Mouse (Mus musculus) cortical plate, adult 2 months (tissue): ENCODE results near the gene Zfp457.

ENCODE experiments used
- CTCF ChIP-seq: fragments of 200-500 bp; IDR thresholded peaks from 2 replicates; pipeline ENCODE4 v1.5.1; 2011; ENCODE audit warnings: mild to moderate bottlenecking, control low read depth, low read length; ENCODE audit not compliant: insufficient read depth; ENCODE audit errors: extremely low read depth
- POLR2A ChIP-seq: fragments of 200-500 bp; IDR thresholded peaks from 2 replicates; pipeline ENCODE4 v1.6.1; 2011; ENCODE audit warnings: mild to moderate bottlenecking, low read length, control low read depth; ENCODE audit not compliant: insufficient read depth; ENCODE audit errors: extremely low read depth

DNA sequence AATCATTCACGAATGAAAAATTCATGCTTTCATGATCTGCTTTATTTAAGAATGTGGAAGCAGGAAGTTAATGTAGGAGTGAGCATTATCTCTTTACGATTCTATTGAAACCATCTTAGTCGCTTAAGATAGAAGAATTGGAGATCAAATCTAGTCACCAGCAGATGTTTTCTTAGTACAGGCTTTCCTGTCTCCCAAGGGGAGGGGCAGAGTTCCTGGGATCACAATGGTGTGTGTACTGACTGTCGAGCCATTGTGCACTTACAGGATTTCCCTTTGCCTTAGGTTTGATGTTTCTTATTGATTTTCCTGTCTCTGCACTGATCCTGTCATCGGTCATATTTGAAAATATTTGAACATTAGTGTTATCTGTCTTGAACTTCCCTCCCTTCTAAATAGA, 433 bp upstream of the Zfp457 start:
- TF ChIP-seq CTCF (no peak), POLR2A (no peak)
